Mouse (Mus musculus): ENCODE measurements around the gene Cd302.

Gene Cd302

GRCm38 (mm10) chr2:60284467-60284821 lies at the start of gene Cd302:
Gene Cd302, minus strand, starts transcription at chr2:60284488.
- in situ Hi-C loops (cut with MboI, MseI) = no loop called here

GRCm38 (mm10) chr2:60328641-60329040 lies 44.4 kb upstream of the Cd302 start:
- in situ Hi-C loops (cut with MboI, MseI) = no loop called here

GRCm38 (mm10) chr2:60327581-60327980 lies 43.3 kb upstream of the Cd302 start:
- in situ Hi-C loops (cut with MboI, MseI) = no loop called here

GRCm38 (mm10) chr2:60326948-60327347 lies 42.7 kb upstream of the Cd302 start:
- in situ Hi-C loops (cut with MboI, MseI) = no loop called here

- in situ Hi-C loops (cut with MboI, MseI) = no loop called here
Measured at GRCm38 (mm10) chr2:60323411-60323810, 39.1 kb upstream of the Cd302 start.

- in situ Hi-C loops (cut with MboI, MseI) = no loop called here
Measured at GRCm38 (mm10) chr2:60322031-60322726, 37.9 kb upstream of the Cd302 start.

- in situ Hi-C loops (cut with MboI, MseI) = no loop called here
Measured at GRCm38 (mm10) chr2:60303796-60304195, 19.5 kb upstream of the Cd302 start.

- in situ Hi-C loops (cut with MboI, MseI) = no loop called here
Measured at GRCm38 (mm10) chr2:60299323-60299722, 15.0 kb upstream of the Cd302 start.

GRCm38 (mm10) chr2:60298266-60298665 lies 14.0 kb upstream of the Cd302 start:
- in situ Hi-C loops (cut with MboI, MseI) = no loop called here

- in situ Hi-C loops (cut with MboI, MseI) = no loop called here
Measured at GRCm38 (mm10) chr2:60291381-60291780, 7.1 kb upstream of the Cd302 start.

- in situ Hi-C loops (cut with MboI, MseI) = no loop called here
Measured at GRCm38 (mm10) chr2:60289451-60289850, 5.2 kb upstream of the Cd302 start.

- in situ Hi-C loops (cut with MboI, MseI) = no loop called here
Measured at GRCm38 (mm10) chr2:60288606-60289005, 4.3 kb upstream of the Cd302 start.

GRCm38 (mm10) chr2:60285107-60285617 lies 874 bp upstream of the Cd302 start:
- in situ Hi-C loops (cut with MboI, MseI) = no loop called here

- in situ Hi-C loops (cut with MboI, MseI) = no loop called here
Measured at GRCm38 (mm10) chr2:60283751-60284466, 379 bp downstream of the Cd302 start.

- in situ Hi-C loops (cut with MboI, MseI) = no loop called here
Measured at GRCm38 (mm10) chr2:60283208-60283750, 1.0 kb downstream of the Cd302 start.

- in situ Hi-C loops (cut with MboI, MseI) = no loop called here
Measured at GRCm38 (mm10) chr2:60282625-60283024, 1.7 kb downstream of the Cd302 start.

- in situ Hi-C loops (cut with MboI, MseI) = no loop called here
Measured at GRCm38 (mm10) chr2:60278627-60279026, 5.7 kb downstream of the Cd302 start.

GRCm38 (mm10) chr2:60269856-60270479 lies 14.3 kb downstream of the Cd302 start:
- in situ Hi-C loops (cut with MboI, MseI) = no loop called here

- in situ Hi-C loops (cut with MboI, MseI) = no loop called here
Measured at GRCm38 (mm10) chr2:60267567-60267966, 16.7 kb downstream of the Cd302 start.

- in situ Hi-C loops (cut with MboI, MseI) = no loop called here
Measured at GRCm38 (mm10) chr2:60260621-60261350, 23.5 kb downstream of the Cd302 start.

- in situ Hi-C loops (cut with MboI, MseI) = no loop called here
Measured at GRCm38 (mm10) chr2:60259186-60259585, 25.1 kb downstream of the Cd302 start.

GRCm38 (mm10) chr2:60256751-60257150 lies 27.5 kb downstream of the Cd302 start:
- in situ Hi-C loops (cut with MboI, MseI) = no loop called here

Measured in T-helper 1 cell (primary cell).